In genomic region chr17:88439536-88440050, GRCm38 (mm10) we compare ENCODE assay signal across 8 mouse cellular contexts. TPM values are rescaled to one million over a fixed set of nuclear protein-coding genes. Genes with fewer than 3 reads are reported as not detected.
DNase-seq lines count a peak whose midpoint lies in the region; ATAC-seq lines count a peak whose summit lies in the region.

No protein-coding gene starts in this region.

- peaks cover 13% of the 10 kb centered on the region for H3K4me1 ChIP-seq in megakaryocyte, embryonic 14.5 days
- peaks cover 4% of the 10 kb centered on the region for H3K4me1 ChIP-seq in hindbrain, embryonic 13.5 days (replicated peaks)
- peaks cover 55% of the 10 kb centered on the region for H3K4me1 ChIP-seq in liver, embryonic 15.5 days (replicated peaks)

- H3K27me3 ChIP-seq in megakaryocyte, embryonic 14.5 days (replicated peaks), result peaks cover 4% of the 10 kb centered on the region
- no peaks in the 10 kb centered on the region for H3K27me3 ChIP-seq in hindbrain, embryonic 13.5 days
- no peaks in the 10 kb centered on the region for H3K27me3 ChIP-seq in liver, embryonic 15.5 days

- H3K9me3 ChIP-seq in megakaryocyte, embryonic 14.5 days, result peaks cover 6% of the 10 kb centered on the region
- no peaks in the 10 kb centered on the region for H3K9me3 ChIP-seq in hindbrain, embryonic 13.5 days
- no peaks in the 10 kb centered on the region for H3K9me3 ChIP-seq in liver, embryonic 15.5 days (replicated peaks)

- H3K4me2 ChIP-seq in hindbrain, embryonic 13.5 days, result peak overlapping the region; percentile 66
- H3K4me2 ChIP-seq in liver, embryonic 15.5 days, result peak overlapping the region; percentile 96

- H3K9ac ChIP-seq in hindbrain, embryonic 13.5 days, result peak overlapping the region; percentile 89; the same call in 1 of the 2 replicates
- H3K9ac ChIP-seq in liver, embryonic 15.5 days, result peak overlapping the region; percentile 94; the same call in 1 of the 2 replicates

- peak; percentile 57 to 63 for DNase-seq in cerebellum, postnatal 10 days
- DNase-seq in right cerebral cortex, adult 18-20 months, result no peak
- no peak for DNase-seq in Muller cell, postnatal 12 days (ENCODE audit: inconsistent ontology term)
- DNase-seq in adipocyte (ENCODE audit: low spot score), result no peak

- H3K27ac ChIP-seq in hindbrain, embryonic 13.5 days, result no peak overlapping the region
- peak overlapping the region; percentile 92 for H3K27ac ChIP-seq in liver, embryonic 15.5 days (replicated peaks)

- WGBS in hindbrain, embryonic 13.5 days, result 89% methylated on average over 12 of the region's 12 CpGs
- 67% methylated on average over 12 of the region's 12 CpGs for WGBS in liver, embryonic 15.5 days (ENCODE audit: insufficient replicate concordance)

- no peaks in the 10 kb centered on the region for H3K36me3 ChIP-seq in megakaryocyte, embryonic 14.5 days (replicated peaks; ENCODE audit: low read length)
- no peaks in the 10 kb centered on the region for H3K36me3 ChIP-seq in hindbrain, embryonic 13.5 days
- no peaks in the 10 kb centered on the region for H3K36me3 ChIP-seq in liver, embryonic 15.5 days (replicated peaks)

- no peak for ATAC-seq in megakaryocyte, adult 5-6 weeks (ENCODE audit: poor library complexity, severe bottlenecking)
- ATAC-seq in hindbrain, embryonic 13.5 days (ENCODE audit: low FRiP score), result 0 out of 2 replicates have a peak, but pooled peaks have one; percentile 21
- 0 out of 2 replicates have a peak, but pooled peaks have one; percentile 17 for ATAC-seq in liver, embryonic 15.5 days (ENCODE audit: insufficient read depth)

- peak overlapping the region; percentile 94 for H3K4me3 ChIP-seq in megakaryocyte, embryonic 14.5 days (replicated peaks)
- peak overlapping the region; percentile 89 for H3K4me3 ChIP-seq in hindbrain, embryonic 13.5 days
- H3K4me3 ChIP-seq in liver, embryonic 15.5 days (replicated peaks), result peak overlapping the region; percentile 98

RNA-seq across cellular contexts. Expression of gene Foxn2, which starts 0.9 kb away (rescaled TPM):
- polyA plus RNA-seq in megakaryocyte, embryonic 14.5 days (2012; ENCODE audit: insufficient read depth, low replicate concordance), result 2.6 TPM in 1 of 2 replicates, not detected in the other
- 68.4 and 79.4 TPM in 2 replicates for total RNA-seq in megakaryocyte, adult 5-6 weeks (2015)
- 93.8 and 96.1 TPM in 2 replicates for total RNA-seq in megakaryocyte, adult 5-6 weeks (2017)
- polyA plus RNA-seq in hindbrain, embryonic 13.5 days (2015; fragmentation: Nextera tagmentation; extraction: Ambion mirVana), result 9.7 and 10.4 TPM in 2 replicates
- 10.7 and 11.5 TPM in 2 replicates for polyA plus RNA-seq in liver, embryonic 15.5 days (2015; fragmentation: Nextera tagmentation; extraction: Ambion mirVana)

Comparison
In these comparisons a context has a peak if more than half of its experiments do, and no peak if none do; other contexts are left out.
1. DNase-seq: peak in cerebellum, postnatal 10 days (2 of 2); none in right cerebral cortex, adult 18-20 months (single experiment), Muller cell, postnatal 12 days (single experiment) and adipocyte (single experiment).
2. Peak in every context shown above with its lines, with median percentiles within 50 percentile points of each other: H3K4me3 ChIP-seq.